Mouse (Mus musculus): Measurements from ENCODE around the gene Wdr66. TPM values are rescaled to one million over a fixed set of nuclear protein-coding genes. Genes with fewer than 3 reads are reported as not detected.

The Wdr66 gene
- polyA plus RNA-seq, 1 experiment from 2014 or later, result 7.0 TPM

DNA sequence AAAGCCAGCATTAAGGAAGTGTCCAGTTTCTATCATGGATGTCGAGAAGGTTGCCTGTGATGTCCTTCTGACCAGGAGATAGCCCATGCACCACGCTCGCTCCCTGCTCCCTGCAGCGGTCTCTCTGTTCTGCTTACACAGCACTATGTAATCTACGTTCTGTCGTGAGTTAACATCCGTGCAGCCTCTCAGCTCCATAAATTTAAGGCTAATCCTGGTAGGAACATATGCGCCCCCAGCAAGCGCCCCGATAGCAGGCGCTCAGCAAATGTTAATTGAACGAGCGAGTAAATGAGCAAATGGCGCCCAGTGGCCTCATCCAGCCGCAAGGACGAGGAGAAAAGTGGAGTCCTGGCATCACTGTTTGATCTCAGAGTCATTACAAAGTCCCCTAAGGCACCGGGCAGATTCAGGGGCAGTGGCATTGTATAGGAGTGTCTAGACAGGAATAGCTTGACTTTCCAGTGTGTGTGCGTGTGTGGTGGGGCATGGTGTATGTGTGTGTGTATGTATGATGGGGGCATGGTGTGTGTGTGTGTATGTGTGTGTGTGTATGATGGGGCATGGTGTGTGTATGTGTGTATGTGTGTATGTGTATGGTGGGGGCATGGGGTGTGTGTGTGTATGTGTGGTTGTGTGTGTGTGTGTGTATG lies 55.9 kb downstream of the Wdr66 start:
- H3K36me3 ChIP-seq, result no peaks in the 10 kb centered on the region
- peaks cover 24% of the 10 kb centered on the region for H3K27me3 ChIP-seq (ENCODE audit: insufficient read depth, poor library complexity, severe bottlenecking)
- no peak overlapping the region for H3K4me3 ChIP-seq
- DNase-seq (ENCODE audit: low spot score), result no peak
- no peaks in the 10 kb centered on the region for H3K9me3 ChIP-seq
- no peak overlapping the region for H3K27ac ChIP-seq
- WGBS, result 81% methylated on average over 18 of the region's 18 CpGs
- H3K4me1 ChIP-seq (replicated peaks), result peaks cover 14% of the 10 kb centered on the region

DNA sequence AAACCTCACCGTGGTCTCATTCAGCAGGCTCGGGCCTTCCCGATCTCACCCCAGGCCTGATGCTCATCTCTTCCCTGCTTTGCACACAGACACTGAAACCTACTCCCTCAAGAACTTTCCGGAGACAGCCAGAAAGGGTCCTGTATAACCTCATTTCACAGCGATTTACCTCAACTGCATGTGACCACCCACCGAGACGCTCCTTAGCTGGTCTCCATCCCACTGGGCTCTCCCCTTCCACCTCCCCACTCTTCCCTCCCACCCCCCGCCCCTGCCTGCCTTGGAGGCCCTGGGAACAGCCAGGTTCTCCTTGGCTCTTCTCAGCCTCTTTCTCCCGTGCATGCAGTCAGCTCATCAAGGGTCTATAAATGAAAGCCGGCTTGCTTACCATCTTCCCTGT lies 57.9 kb downstream of the Wdr66 start:
- DNase-seq (ENCODE audit: low spot score), result no peak
- peak overlapping the region; percentile 54 for H3K27ac ChIP-seq
- no peaks in the 10 kb centered on the region for H3K36me3 ChIP-seq
- WGBS, result 43% methylated on average over 10 of the region's 10 CpGs
- H3K4me1 ChIP-seq (replicated peaks), result peaks cover 24% of the 10 kb centered on the region
- H3K27me3 ChIP-seq (ENCODE audit: insufficient read depth, poor library complexity, severe bottlenecking), result peaks cover 12% of the 10 kb centered on the region
- no peak overlapping the region for H3K4me3 ChIP-seq
- no peaks in the 10 kb centered on the region for H3K9me3 ChIP-seq

DNA sequence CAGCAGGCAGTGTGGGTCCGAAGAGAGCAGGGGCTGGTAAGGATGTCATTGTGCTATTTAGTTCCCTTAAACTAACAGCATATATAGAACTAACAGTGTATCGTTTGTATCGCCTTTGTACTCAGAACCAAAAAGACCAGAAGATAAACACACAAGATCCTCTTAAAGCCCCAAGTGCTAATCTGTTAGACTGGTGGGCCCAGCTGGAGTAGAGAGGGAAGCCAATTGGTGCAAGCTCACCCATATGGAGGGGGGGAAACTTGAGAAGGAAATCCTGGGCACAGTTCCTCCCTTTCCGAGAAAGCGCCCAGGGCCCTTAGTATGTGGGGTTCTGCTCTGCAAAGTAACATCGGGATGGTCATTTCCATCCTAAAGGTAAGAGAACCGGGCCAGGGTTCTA lies 58.3 kb downstream of the Wdr66 start:
- peaks cover 24% of the 10 kb centered on the region for H3K4me1 ChIP-seq (replicated peaks)
- peaks cover 7% of the 10 kb centered on the region for H3K27me3 ChIP-seq (ENCODE audit: insufficient read depth, poor library complexity, severe bottlenecking)
- H3K9me3 ChIP-seq, result no peaks in the 10 kb centered on the region
- DNase-seq (ENCODE audit: low spot score), result no peak
- H3K36me3 ChIP-seq, result no peaks in the 10 kb centered on the region
- peak overlapping the region; percentile 54; the same call in 1 of the 2 replicates for H3K27ac ChIP-seq
- H3K4me3 ChIP-seq, result no peak overlapping the region
- 64% methylated on average over 7 of the region's 7 CpGs for WGBS

DNA sequence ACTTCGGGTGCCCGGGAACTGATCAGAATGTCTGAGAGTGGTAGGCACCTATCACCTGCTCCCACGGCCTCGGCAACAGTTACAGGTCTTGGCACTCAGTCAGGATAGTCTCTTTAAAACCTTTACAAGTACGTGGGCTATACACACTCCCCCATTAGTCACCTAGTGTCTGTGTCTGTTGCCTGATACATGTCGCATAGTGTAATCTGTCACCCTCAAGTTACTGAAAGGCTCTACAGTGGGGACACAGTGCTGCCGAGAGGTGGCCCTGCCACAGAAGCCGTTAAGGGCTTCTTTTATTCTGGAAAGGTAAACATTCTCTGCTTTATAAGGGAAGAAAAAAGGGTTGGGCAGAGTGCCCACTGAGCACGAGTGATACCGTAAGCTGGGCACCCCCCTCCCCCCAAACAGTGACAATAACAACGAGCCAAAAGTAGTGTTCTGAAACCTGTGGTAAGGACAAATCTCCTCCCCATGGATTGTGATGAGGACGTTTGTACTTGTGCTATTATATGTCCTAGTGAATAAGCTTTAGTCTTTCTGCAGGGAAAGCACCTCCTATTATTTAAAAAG lies 61.2 kb downstream of the Wdr66 start:
- Histone ChIP-seq H3K4me3 (no peak overlapping the region), H3K9me3 (no peaks in the 10 kb centered on the region), H3K4me1 (replicated peaks) (peaks cover 40% of the 10 kb centered on the region), H3K27ac (no peak overlapping the region), H3K36me3 (no peaks in the 10 kb centered on the region), H3K27me3 (ENCODE audit: insufficient read depth, poor library complexity, severe bottlenecking) (no peaks in the 10 kb centered on the region; the same call in 1 of the 2 replicates)
- WGBS, result 74% methylated on average over 12 of the region's 12 CpGs
- DNase-seq (ENCODE audit: low spot score), result no peak

DNA sequence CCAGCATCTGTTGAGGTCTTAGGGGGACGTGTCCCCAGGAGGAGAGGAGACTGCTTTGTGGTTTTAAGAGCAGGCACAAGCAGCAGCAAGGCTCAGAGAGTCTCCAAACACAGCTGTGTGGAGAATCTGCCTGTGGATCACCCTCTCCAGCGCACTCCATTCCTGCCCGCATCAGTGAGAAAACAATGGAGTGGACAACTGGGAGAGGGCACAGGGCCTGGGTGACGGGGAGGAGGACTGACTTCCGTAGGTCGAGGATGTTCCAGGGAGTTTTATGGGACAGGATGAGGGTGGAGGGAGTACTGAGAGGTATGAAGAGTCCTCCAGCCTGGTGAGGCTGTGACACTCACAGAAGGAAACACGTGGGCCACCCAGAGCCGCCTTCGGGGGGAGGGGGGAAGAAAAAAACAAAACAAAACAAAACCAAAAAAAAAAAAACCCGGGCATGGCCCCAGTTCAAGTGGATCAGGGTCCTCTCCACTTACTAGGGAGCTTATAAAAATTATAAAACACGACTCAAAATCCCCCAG lies 62.0 kb downstream of the Wdr66 start:
- H3K4me1 ChIP-seq (replicated peaks), result peaks cover 43% of the 10 kb centered on the region
- no peaks in the 10 kb centered on the region for H3K9me3 ChIP-seq
- no peak overlapping the region for H3K4me3 ChIP-seq
- no peak overlapping the region for H3K27ac ChIP-seq
- H3K36me3 ChIP-seq, result no peaks in the 10 kb centered on the region
- 64% methylated on average over 11 of the region's 11 CpGs for WGBS
- H3K27me3 ChIP-seq (ENCODE audit: insufficient read depth, poor library complexity, severe bottlenecking), result no peaks in the 10 kb centered on the region; the same call in 1 of the 2 replicates
- DNase-seq (ENCODE audit: low spot score), result no peak

DNA sequence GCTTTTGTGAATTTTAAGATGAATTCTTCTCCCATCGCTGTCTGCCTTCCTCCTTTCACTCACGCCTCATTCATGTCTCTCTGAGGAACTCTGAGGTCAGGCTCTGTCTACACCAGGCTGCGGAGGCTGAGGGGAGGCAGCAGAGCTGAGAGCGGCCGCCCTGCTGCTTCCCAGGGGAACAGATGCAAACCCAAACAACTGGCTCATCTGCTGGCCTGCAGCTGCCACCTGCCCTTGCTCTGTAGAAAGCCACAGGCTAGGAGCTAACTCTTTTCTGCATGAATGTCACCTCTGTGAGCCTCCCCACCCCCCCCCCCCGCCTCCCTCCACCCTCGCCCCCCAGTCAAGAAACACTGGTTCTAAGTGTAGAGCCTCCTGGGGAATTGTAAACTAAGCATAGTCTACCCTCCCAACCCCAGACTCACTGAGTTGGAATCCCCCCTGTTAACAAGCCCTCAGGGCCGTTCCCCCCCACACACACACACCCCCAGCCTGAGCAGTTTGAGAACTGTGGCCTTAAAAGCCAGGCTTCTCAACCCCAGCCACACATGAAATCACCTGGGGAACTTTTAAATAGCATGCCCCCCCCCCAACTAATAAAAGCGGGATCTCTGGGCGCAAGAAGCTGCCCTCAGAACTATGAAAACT lies 63.4 kb downstream of the Wdr66 start:
- H3K27ac ChIP-seq, result peak overlapping the region; percentile 57

DNA sequence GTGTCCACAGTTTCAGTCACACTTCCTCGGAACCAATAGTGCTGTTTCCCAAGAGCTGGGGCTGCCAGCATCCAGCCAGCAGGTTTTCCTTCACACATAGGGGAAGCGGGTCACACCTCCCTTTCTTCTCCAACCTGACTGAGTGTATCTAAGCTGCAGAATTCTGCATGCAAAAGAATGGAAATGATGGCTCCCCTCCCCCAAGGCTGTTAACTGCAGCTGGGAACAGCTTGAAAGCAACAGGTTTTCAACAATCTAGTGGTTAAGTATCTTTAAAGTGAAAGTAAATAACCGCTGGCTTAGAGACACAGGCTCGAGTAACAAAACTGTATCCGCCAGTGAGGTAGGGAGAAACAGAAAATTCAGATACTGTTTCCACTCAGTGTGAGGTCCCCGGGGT lies 66.1 kb downstream of the Wdr66 start:
- no peak for DNase-seq (ENCODE audit: low spot score)
- H3K36me3 ChIP-seq, result no peaks in the 10 kb centered on the region
- peak overlapping the region; percentile 30; the same call in 1 of the 2 replicates for H3K4me3 ChIP-seq
- H3K9me3 ChIP-seq, result no peaks in the 10 kb centered on the region
- peaks cover 37% of the 10 kb centered on the region for H3K4me1 ChIP-seq (replicated peaks)
- no peak overlapping the region for H3K27ac ChIP-seq
- no peaks in the 10 kb centered on the region for H3K27me3 ChIP-seq (ENCODE audit: insufficient read depth, poor library complexity, severe bottlenecking)
- 34% methylated on average over 6 of the region's 6 CpGs for WGBS

More for the DNA sequence above, 63.4 kb downstream of the Wdr66 start:
- Histone ChIP-seq H3K4me1 (replicated peaks) (peaks cover 38% of the 10 kb centered on the region), H3K36me3 (no peaks in the 10 kb centered on the region), H3K4me3 (no peak overlapping the region), H3K9me3 (no peaks in the 10 kb centered on the region), H3K27me3 (ENCODE audit: insufficient read depth, poor library complexity, severe bottlenecking) (no peaks in the 10 kb centered on the region; the same call in 1 of the 2 replicates)
- 29% methylated on average over 10 of the region's 10 CpGs for WGBS
- peak; percentile 61 for DNase-seq (ENCODE audit: low spot score)

DNA sequence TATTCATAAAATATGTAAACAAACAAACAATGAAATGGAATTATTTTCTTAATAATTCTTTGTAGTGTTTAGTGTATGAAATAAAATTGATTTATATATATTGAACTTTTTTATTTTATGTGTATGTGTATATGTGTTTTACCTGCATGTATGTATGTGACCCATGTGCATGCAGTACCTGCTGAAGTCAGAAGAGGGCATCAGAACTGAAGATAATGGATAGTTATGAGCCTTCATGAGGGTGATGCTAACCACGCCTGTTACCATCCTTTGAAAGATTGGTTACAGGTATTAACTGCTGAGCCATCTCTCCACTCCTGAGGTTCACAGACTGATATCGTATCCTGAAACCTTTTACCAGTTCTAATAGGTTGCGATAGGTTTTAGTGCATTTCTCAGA lies 68.2 kb downstream of the Wdr66 start:
- H3K27me3 ChIP-seq (ENCODE audit: insufficient read depth, poor library complexity, severe bottlenecking), result no peaks in the 10 kb centered on the region
- H3K4me3 ChIP-seq, result no peak overlapping the region
- H3K27ac ChIP-seq, result no peak overlapping the region
- DNase-seq (ENCODE audit: low spot score), result no peak
- H3K9me3 ChIP-seq, result no peaks in the 10 kb centered on the region
- 98% methylated on average over 3 of the region's 3 CpGs for WGBS
- H3K36me3 ChIP-seq, result no peaks in the 10 kb centered on the region
- H3K4me1 ChIP-seq (replicated peaks), result peaks cover 34% of the 10 kb centered on the region

DNA sequence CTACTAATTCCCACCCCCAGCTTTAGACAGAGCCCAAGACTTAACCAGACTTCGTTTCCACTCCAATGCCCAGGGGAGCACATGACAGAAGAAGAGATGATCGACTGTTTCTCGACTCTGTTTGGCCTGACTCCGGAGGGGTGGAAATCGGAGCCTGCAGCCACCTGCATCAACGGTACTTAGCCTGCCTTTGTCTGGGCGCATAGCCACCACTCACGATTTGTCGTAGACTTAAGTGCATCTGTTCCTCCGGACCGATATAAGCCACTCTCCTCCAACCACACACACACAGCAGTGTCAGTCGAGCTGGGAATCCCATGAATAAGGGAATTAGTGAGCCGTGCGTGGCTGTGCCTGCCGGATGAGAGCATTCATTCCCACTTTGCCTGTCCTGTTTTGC lies 72.3 kb downstream of the Wdr66 start:
- peaks cover 31% of the 10 kb centered on the region for H3K4me1 ChIP-seq (replicated peaks)
- peaks cover 11% of the 10 kb centered on the region; the same call in 1 of the 2 replicates for H3K27me3 ChIP-seq (ENCODE audit: insufficient read depth, poor library complexity, severe bottlenecking)
- WGBS, result 21% methylated on average over 15 of the region's 15 CpGs
- no peaks in the 10 kb centered on the region for H3K9me3 ChIP-seq
- H3K36me3 ChIP-seq, result no peaks in the 10 kb centered on the region
- DNase-seq (ENCODE audit: low spot score), result peak; percentile 44
- H3K27ac ChIP-seq, result peak overlapping the region; percentile 64
- peak overlapping the region; percentile 18; the same call in 1 of the 2 replicates for H3K4me3 ChIP-seq

DNA sequence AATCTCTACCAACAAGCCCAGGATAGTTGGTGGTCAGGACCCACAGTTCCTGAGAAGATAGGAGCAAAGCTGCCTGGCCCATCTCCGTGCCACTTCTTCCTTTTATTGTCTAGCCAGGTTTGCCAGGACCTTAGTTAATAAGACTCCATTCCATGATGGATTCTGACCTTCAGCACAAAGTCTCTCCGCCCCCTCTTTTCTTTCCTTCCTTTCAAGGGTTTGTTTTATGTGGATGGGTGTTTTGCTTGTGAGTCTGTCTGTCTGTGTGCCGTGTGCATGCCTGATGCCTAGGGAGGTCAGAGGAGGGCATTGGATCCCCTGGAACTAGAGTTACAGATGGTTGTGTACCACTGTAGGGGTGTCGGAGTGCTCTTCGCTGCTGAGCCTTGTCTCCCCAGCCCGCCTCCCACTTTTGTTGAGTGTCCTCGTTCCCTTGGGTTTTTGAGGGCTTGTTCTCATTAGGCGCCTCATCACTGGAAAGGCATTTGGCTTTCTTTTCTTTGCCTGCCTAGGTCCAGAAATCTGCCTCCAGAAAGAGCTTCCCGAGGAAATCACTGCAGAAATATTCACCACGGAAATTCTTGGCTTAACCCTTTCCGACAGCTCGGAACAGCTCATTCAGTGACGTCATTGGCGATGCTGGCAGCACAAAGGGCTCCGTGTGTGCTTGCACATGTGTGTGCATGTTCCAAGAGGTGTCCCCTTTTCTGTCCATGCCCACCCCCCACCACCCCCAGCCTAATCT lies 74.3 kb downstream of the Wdr66 start:
- DNase-seq (ENCODE audit: low spot score), result no peak
- 71% methylated on average over 15 of the region's 15 CpGs for WGBS

DNA sequence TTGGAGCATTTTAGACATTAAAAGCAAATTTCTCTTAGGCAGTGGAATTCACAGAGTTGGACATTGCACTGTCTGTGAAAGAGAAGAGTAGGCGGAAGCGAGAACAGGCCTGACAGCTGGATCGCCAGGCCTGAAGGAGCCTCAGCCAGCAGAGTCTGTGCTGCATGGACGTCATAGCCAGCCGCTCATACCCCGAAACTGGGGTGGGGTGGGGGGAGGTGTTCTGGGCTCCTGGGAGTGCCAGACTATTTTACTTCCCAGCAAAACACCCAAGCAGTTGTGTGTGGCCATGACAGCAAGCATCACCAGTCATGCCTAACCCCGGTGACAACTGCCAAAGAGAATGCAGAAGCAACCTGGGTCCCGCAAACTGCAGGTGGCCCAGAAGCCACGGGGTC lies 74.8 kb downstream of the Wdr66 start:
- 70% methylated on average over 9 of the region's 9 CpGs for WGBS
- H3K27ac ChIP-seq, result peak overlapping the region; percentile 50; the same call in 1 of the 2 replicates
- H3K27me3 ChIP-seq (ENCODE audit: insufficient read depth, poor library complexity, severe bottlenecking), result peaks cover 11% of the 10 kb centered on the region; the same call in 1 of the 2 replicates
- H3K4me1 ChIP-seq (replicated peaks), result peaks cover 31% of the 10 kb centered on the region
- no peak overlapping the region for H3K4me3 ChIP-seq
- H3K9me3 ChIP-seq, result no peaks in the 10 kb centered on the region
- H3K36me3 ChIP-seq, result no peaks in the 10 kb centered on the region
- DNase-seq (ENCODE audit: low spot score), result no peak

More for the DNA sequence above, 74.3 kb downstream of the Wdr66 start:
- peak overlapping the region; percentile 50; the same call in 1 of the 2 replicates for H3K27ac ChIP-seq
- no peaks in the 10 kb centered on the region for H3K36me3 ChIP-seq
- no peaks in the 10 kb centered on the region for H3K9me3 ChIP-seq
- no peak overlapping the region for H3K4me3 ChIP-seq
- H3K27me3 ChIP-seq (ENCODE audit: insufficient read depth, poor library complexity, severe bottlenecking), result peaks cover 11% of the 10 kb centered on the region; the same call in 1 of the 2 replicates
- H3K4me1 ChIP-seq (replicated peaks), result peaks cover 31% of the 10 kb centered on the region

DNA sequence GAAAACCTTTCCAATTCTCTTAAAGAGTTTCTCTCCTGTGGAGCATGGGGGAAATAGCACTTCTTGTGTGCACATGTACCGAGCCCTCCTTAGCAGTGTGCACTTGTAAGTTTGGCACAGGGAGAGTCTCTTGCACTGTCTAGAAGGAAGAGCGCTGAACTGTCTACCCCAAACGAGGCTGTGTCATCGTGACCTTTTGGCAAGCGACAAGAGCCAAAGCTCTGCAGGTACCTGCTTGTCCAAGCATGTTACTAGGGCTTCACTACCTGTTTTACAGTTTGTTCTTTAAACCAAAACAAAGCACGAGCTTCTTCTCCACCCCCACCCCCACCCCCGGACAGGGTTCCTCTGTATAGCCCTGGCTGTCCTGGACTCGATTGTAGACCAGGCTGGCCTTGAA lies 75.8 kb downstream of the Wdr66 start:
- Histone ChIP-seq H3K27me3 (ENCODE audit: insufficient read depth, poor library complexity, severe bottlenecking) (peaks cover 11% of the 10 kb centered on the region; the same call in 1 of the 2 replicates), H3K4me1 (replicated peaks) (peaks cover 31% of the 10 kb centered on the region), H3K36me3 (no peaks in the 10 kb centered on the region), H3K4me3 (no peak overlapping the region), H3K9me3 (no peaks in the 10 kb centered on the region), H3K27ac (no peak overlapping the region)
- no peak for DNase-seq (ENCODE audit: low spot score)
- 89% methylated on average over 8 of the region's 8 CpGs for WGBS
